Mouse (Mus musculus) cerebellum, postnatal 25 days (tissue): Measurements from ENCODE around the gene Cfp.
A peak's percentile ranks its signal among the peaks of the same experiment; 100 is the strongest.

Experiments
- DNase-seq, 2 experiments: peaks; one replicate each; pipeline ENCODE4 v3.0.0; 2021; ENCODE audit warnings: mixed read lengths in 2 of 2

The Cfp gene

GRCm38 (mm10) chrX:20931364-20931763 lies at the start of gene Cfp:
Gene Cfp, minus strand, starts transcription at chrX:20931555.
- DNase-seq, result no peak

GRCm38 (mm10) chrX:20980901-20981300 lies 49.5 kb upstream of the Cfp start:
- no peak for DNase-seq

- peak; percentile 91 to 93 for DNase-seq
These were observed 30.4 kb upstream of the Cfp start, which contains the start of gene Uxt for GRCm38 (mm10) chrX:20961477-20962378. Gene Uxt, minus strand, starts transcription at chrX:20962017.

- peak; percentile 85 to 86 for DNase-seq
These were observed 19.0 kb upstream of the Cfp start, which contains the start of gene Elk1 for GRCm38 (mm10) chrX:20950191-20950880. Gene Elk1, minus strand, starts transcription at chrX:20950608.

GRCm38 (mm10) chrX:20946055-20946454 lies 14.7 kb upstream of the Cfp start:
- peak; percentile 74 to 78 for DNase-seq

- DNase-seq, result no peak
These were observed 608 bp upstream of the Cfp start for GRCm38 (mm10) chrX:20931963-20932362.

GRCm38 (mm10) chrX:20929859-20930258 lies 1.5 kb downstream of the Cfp start:
- DNase-seq, result no peak

- no peak for DNase-seq
These were observed 6.4 kb downstream of the Cfp start for GRCm38 (mm10) chrX:20924976-20925375.

GRCm38 (mm10) chrX:20923506-20923905 lies 7.8 kb downstream of the Cfp start:
- DNase-seq, result no peak

GRCm38 (mm10) chrX:20921366-20921765 lies 10.0 kb downstream of the Cfp start:
- peak in 1 of 2 experiments; percentile 21 for DNase-seq

- peak; percentile 87 to 91 for DNase-seq
These were observed 10.5 kb downstream of the Cfp start, which contains the start of gene Syn1 for GRCm38 (mm10) chrX:20920844-20921364. Gene Syn1, minus strand, starts transcription at chrX:20921004.

GRCm38 (mm10) chrX:20920249-20920843 lies 11.0 kb downstream of the Cfp start:
- DNase-seq, result no peak

GRCm38 (mm10) chrX:20915075-20915474 lies 16.3 kb downstream of the Cfp start:
- peak in 1 of 2 experiments; percentile 25 for DNase-seq

- no peak for DNase-seq
These were observed 17.6 kb downstream of the Cfp start for GRCm38 (mm10) chrX:20913726-20914125.

GRCm38 (mm10) chrX:20910074-20910473 lies 21.3 kb downstream of the Cfp start:
- DNase-seq, result no peak
